Mouse (Mus musculus) neural tube, embryonic 12.5 days (tissue): ENCODE measurements around the gene Map3k14. TPM values are rescaled to one million over a fixed set of nuclear protein-coding genes. Genes with fewer than 3 reads are reported as not detected.

Experiments
- ATAC-seq: fragments of 200-750 bp; cut with Nextera tagmentation; 2 replicates; pipeline ENCODE4 v1.8.0; 2017; ENCODE audit warnings: low read depth, mild to moderate bottlenecking, moderate TSS enrichment, moderate library complexity; ENCODE audit not compliant: low FRiP score
- H3K27ac ChIP-seq: fragments of 300-500 bp; sonication (generic); 2 replicates; pipeline ENCODE4 v1.5.1; 2016
- H3K27me3 ChIP-seq: fragments of 300-500 bp; sonication (generic); replicated peaks from 2 replicates; pipeline ENCODE4 v1.6.1; 2016; ENCODE audit warnings: mild to moderate bottlenecking
- H3K36me3 ChIP-seq: fragments of 300-500 bp; sonication (generic); 2 replicates; pipeline ENCODE4 v1.6.1; 2016; ENCODE audit warnings: mild to moderate bottlenecking
- H3K4me1 ChIP-seq: fragments of 300-500 bp; sonication (generic); 2 replicates; pipeline ENCODE4 v1.6.1; 2016
- H3K4me2 ChIP-seq: fragments of 300-500 bp; sonication (generic); replicated peaks from 2 replicates; pipeline ENCODE4 v1.6.1; 2016; ENCODE audit warnings: mild to moderate bottlenecking
- H3K4me3 ChIP-seq: fragments of 300-500 bp; sonication (generic); 2 replicates; pipeline ENCODE4 v1.5.1; 2016
- H3K9ac ChIP-seq: fragments of 300-500 bp; sonication (generic); 2 replicates; pipeline ENCODE4 v1.6.1; 2016; ENCODE audit warnings: mild to moderate bottlenecking
- H3K9me3 ChIP-seq: fragments of 300-500 bp; sonication (generic); 2 replicates; pipeline ENCODE4 v1.6.1; 2016; ENCODE audit warnings: mild to moderate bottlenecking
- WGBS: fragments of 180-500 bp; shearing (Covaris S2); methylation state at CpG from one replicate; pipeline ENCODE4 v1.1.7; 2016; 5-methylcytosine and 5-hydroxymethylcytosine counted together
- polyA plus RNA-seq: library from polyadenylated mRNA; unstranded; fragments of >200 nt; fragmentation: Nextera tagmentation; extraction: Ambion mirVana; gene quantifications from 2 replicates; pipeline ENCODE4 v1.2.1, GENCODE M21; 2016

Gene Map3k14
- 3.9 and 4.8 TPM in 2 replicates for polyA plus RNA-seq

DNA sequence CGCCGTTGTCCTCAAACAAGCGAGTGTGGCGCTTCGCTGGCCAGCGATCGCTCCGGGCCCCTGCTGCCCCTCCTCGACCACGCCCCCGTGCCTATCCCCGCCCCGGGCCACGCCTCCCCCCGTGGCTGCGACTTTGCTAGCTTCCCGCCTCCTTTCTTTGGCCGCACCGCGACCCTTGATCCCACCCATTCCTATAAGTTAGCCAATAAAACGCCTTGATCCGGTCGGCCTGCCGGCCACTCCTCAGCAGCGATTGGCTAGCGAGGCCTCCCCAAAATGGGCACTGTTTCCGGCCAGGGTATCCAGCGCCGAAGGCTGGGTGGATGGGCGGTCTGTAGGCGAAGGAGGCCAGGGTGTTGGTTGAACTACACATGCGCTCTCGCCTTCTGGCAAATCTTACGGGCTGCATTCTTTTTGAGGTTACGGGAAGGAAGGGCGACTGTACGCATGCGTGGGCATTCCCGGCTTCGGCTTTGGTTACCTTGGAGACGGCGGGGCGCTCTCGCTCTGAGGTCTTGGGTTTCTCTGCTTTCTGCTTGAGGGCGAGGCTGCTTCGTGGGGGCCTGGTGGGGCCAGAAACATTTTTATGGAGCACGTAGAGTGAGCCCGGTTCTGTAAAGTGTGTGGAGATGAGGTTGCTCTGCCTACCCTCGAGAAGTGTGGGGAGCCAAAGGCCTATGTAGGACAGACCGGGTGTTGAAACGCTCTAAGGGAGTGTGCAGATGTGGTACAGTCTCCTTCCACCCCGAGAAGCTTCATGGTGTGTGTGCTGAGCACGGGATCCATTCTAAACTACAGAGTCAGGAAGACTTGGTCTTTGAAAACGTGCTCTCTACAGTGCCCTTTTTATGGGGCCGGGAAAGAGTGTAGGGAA is at the start of gene Map3k14:
Gene Map3k14 (minus strand): TSS at position 127 of the 874 bp plus-strand sequence.
- Histone ChIP-seq H3K36me3 (no peaks in the 10 kb centered on the region), H3K4me1 (peaks cover 37% of the 10 kb centered on the region), H3K9ac (peak within 1 kb of the TSS; percentile 73), H3K9me3 (no peaks in the 10 kb centered on the region), H3K4me2 (peak within 1 kb of the TSS; percentile 77), H3K4me3 (peak within 1 kb of the TSS; percentile 59), H3K27ac (peak within 1 kb of the TSS; percentile 74; the same call in 1 of the 2 replicates), H3K27me3 (no peaks in the 10 kb centered on the region)
- ATAC-seq, result peak; percentile 99
- WGBS, result under 1% methylated on average over 55 of the region's 55 CpGs

GRCm38 (mm10) chr11:103315379-103315778 is 48.1 kb upstream of the Map3k14 start:
- no peak overlapping the region for H3K4me2 ChIP-seq
- H3K9me3 ChIP-seq, result no peaks in the 10 kb centered on the region
- no peaks in the 10 kb centered on the region for H3K36me3 ChIP-seq
- no peak for ATAC-seq
- 76% methylated on average over 5 of the region's 5 CpGs for WGBS
- peaks cover 9% of the 10 kb centered on the region; the same call in 1 of the 2 replicates for H3K4me1 ChIP-seq
- H3K27ac ChIP-seq, result no peak overlapping the region
- no peak overlapping the region for H3K9ac ChIP-seq
- H3K27me3 ChIP-seq, result 0 out of 2 replicates have a peak, but pooled peaks cover 3% of the 10 kb centered on the region
- no peak overlapping the region for H3K4me3 ChIP-seq

DNA sequence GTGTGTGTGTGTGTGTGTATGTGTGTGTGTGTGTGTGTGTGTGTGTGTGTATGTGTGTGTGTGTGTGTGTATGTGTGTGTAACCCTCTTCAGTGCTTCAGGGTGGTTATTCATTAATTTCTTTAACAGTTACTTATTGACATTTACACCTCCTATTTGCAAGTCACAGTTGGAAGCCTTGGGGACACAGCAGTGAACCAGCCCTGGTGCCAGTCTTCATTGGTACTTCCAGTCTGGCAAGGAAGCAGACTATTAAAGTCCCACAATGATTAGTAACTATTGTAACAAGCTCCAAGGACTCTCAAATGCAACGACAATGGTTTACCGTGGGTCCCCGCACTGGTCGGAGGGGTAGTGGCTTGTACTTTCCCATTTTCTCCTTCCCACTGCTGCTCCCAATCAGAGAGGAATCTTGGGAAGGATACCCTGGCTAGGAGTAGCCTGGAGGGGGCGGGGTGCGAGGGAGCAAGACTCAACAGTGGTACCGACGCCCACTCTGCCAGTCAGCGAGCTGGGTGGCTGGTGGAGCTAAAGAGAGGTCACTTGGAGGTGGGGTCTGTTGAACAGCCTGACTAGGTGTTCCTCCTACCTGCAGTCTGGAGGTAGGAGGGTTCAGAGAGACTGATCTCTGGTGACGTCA is 47.6 kb upstream of the Map3k14 start:
- no peak for ATAC-seq
- H3K4me3 ChIP-seq, result no peak overlapping the region
- H3K27ac ChIP-seq, result no peak overlapping the region
- WGBS, result 74% methylated on average over 10 of the region's 10 CpGs
- no peaks in the 10 kb centered on the region for H3K9me3 ChIP-seq
- no peak overlapping the region for H3K4me2 ChIP-seq
- peaks cover 9% of the 10 kb centered on the region; the same call in 1 of the 2 replicates for H3K4me1 ChIP-seq
- H3K36me3 ChIP-seq, result no peaks in the 10 kb centered on the region
- 0 out of 2 replicates have a peak, but pooled peaks cover 3% of the 10 kb centered on the region for H3K27me3 ChIP-seq
- no peak overlapping the region for H3K9ac ChIP-seq

DNA sequence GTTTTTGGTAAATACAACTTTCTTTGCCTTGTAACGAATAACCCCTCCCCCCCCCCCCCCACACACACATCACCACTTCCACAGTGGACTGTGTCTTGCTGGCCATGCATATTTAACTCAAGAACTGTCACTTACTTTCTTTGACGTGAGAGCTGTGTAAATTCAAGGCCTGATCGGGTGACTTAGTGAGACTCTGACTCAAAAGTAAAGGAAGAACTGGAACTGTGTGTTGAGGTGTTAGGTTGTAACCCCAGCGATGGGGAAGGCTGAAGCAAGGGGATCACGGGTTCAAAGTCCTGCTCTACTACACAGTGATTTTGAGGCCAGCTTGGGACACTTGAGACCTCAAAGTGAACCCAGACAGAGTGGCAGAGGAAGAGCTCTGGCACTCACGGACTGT is 46.3 kb upstream of the Map3k14 start:
- no peaks in the 10 kb centered on the region for H3K9me3 ChIP-seq
- peaks cover 9% of the 10 kb centered on the region; the same call in 1 of the 2 replicates for H3K4me1 ChIP-seq
- H3K36me3 ChIP-seq, result no peaks in the 10 kb centered on the region
- ATAC-seq, result no peak
- no peak overlapping the region for H3K4me2 ChIP-seq
- no peak overlapping the region for H3K4me3 ChIP-seq
- 0 out of 2 replicates have a peak, but pooled peaks cover 3% of the 10 kb centered on the region for H3K27me3 ChIP-seq
- WGBS, result 94% methylated on average over 6 of the region's 6 CpGs
- H3K9ac ChIP-seq, result no peak overlapping the region
- H3K27ac ChIP-seq, result no peak overlapping the region

DNA sequence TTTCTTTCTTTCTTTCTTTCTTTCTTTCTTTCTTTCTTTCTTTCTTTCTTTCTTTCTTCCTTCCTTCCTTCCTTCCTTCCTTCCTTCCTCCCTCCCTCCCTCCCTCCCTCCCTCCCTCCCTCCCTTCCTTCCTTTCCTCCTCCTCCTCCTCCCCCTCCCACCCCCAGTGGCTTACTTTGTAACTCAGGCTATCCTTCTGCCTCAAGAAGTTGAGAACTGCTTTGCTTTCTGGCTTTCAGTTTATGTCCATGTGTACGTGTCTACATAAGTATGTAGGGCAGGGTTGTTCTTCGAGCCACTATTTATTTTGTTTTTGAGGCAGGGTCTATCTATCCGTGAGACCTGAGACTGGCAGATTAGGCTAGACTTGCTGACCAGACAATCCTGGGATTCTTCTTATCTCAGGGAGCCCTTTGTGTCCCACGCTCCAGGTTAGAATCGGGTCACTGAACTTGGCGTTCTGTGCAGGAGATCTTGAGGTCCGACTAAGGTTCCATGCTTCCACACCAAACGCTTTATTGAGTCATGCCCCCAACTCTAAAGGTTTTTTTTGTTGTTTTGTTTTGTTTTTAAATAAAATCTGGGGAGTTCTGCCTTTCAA is 45.5 kb upstream of the Map3k14 start:
- no peak overlapping the region for H3K4me2 ChIP-seq
- ATAC-seq, result no peak
- H3K27me3 ChIP-seq, result 0 out of 2 replicates have a peak, but pooled peaks cover 3% of the 10 kb centered on the region
- 68% methylated on average over 8 of the region's 8 CpGs for WGBS
- H3K9ac ChIP-seq, result no peak overlapping the region
- no peaks in the 10 kb centered on the region for H3K36me3 ChIP-seq
- no peaks in the 10 kb centered on the region for H3K9me3 ChIP-seq
- no peak overlapping the region for H3K27ac ChIP-seq
- no peak overlapping the region for H3K4me3 ChIP-seq
- H3K4me1 ChIP-seq, result peaks cover 9% of the 10 kb centered on the region; the same call in 1 of the 2 replicates

GRCm38 (mm10) chr11:103311960-103312611 is 44.8 kb upstream of the Map3k14 start:
- H3K4me2 ChIP-seq, result peak overlapping the region; percentile 64
- H3K36me3 ChIP-seq, result no peaks in the 10 kb centered on the region
- peak overlapping the region; percentile 13 for H3K4me3 ChIP-seq
- H3K9ac ChIP-seq, result peak overlapping the region; percentile 47
- no peaks in the 10 kb centered on the region for H3K9me3 ChIP-seq
- no peak overlapping the region for H3K27ac ChIP-seq
- WGBS, result 6% methylated on average over 30 of the region's 30 CpGs
- H3K27me3 ChIP-seq, result 0 out of 2 replicates have a peak, but pooled peaks cover 3% of the 10 kb centered on the region
- peaks cover 9% of the 10 kb centered on the region; the same call in 1 of the 2 replicates for H3K4me1 ChIP-seq
- ATAC-seq, result 0 out of 2 replicates have a peak, but pooled peaks have one; percentile 41

DNA sequence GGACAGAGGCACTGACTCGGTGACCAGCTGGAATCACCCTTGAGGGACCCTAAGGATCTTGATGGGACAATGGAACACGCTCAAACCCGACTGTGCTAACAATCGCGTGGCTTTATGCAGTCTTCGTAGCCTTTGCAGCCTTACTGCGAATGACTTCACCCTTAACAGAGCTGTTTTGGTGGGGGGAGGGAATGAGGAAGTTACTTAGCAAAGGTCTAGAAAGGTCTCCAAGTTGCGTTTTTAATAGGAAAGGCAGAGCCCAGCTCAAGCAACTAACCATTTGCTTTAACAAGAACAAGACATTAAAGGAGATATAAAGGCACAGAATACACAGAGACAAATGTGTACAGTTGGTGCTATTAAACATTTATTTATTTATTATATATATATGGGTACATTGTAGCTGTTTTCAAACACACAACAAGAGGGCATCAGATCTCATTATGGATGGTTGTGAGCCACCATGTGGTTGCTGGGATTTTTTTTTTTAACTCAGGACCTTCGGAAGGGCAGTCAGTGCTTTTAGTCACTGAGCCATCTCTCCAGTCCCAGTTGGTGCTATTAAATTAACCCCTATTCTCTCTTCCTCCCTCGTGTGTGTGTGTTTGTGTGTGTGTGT is 42.8 kb upstream of the Map3k14 start:
- WGBS, result 77% methylated on average over 10 of the region's 10 CpGs
- H3K4me2 ChIP-seq, result no peak overlapping the region
- no peak for ATAC-seq
- H3K4me1 ChIP-seq, result peaks cover 9% of the 10 kb centered on the region; the same call in 1 of the 2 replicates
- H3K27ac ChIP-seq, result no peak overlapping the region
- H3K4me3 ChIP-seq, result no peak overlapping the region
- no peaks in the 10 kb centered on the region for H3K36me3 ChIP-seq
- 0 out of 2 replicates have a peak, but pooled peaks cover 3% of the 10 kb centered on the region for H3K27me3 ChIP-seq
- H3K9ac ChIP-seq, result no peak overlapping the region
- H3K9me3 ChIP-seq, result no peaks in the 10 kb centered on the region

DNA sequence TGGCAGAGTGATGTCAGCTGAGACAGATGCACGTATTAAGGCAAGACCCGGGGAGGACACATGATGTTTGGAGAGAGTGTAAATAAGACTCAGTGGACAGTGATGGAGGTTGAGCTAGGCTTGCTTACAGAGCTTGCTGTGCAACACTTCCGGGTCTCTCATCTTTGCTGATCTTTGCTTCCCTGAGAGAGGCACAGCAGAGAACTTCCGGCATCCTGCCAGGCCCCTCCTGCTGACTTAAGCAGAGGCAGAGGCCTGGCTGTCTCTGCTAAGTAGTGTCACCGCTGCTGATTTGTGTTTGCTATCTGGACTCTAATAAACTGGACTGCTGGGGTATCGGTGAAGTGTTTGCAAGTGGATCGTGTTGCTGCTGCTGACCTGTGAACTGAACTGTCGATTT is 40.6 kb upstream of the Map3k14 start:
- Histone ChIP-seq H3K9me3 (no peaks in the 10 kb centered on the region), H3K27me3 (0 out of 2 replicates have a peak, but pooled peaks cover 3% of the 10 kb centered on the region), H3K4me1 (peaks cover 9% of the 10 kb centered on the region; the same call in 1 of the 2 replicates), H3K9ac (no peak overlapping the region), H3K4me2 (no peak overlapping the region), H3K4me3 (no peak overlapping the region), H3K27ac (no peak overlapping the region), H3K36me3 (no peaks in the 10 kb centered on the region)
- no peak for ATAC-seq
- 77% methylated on average over 8 of the region's 8 CpGs for WGBS

GRCm38 (mm10) chr11:103304525-103304924 is 37.3 kb upstream of the Map3k14 start:
- Histone ChIP-seq H3K27ac (no peak overlapping the region), H3K27me3 (no peaks in the 10 kb centered on the region), H3K9me3 (no peaks in the 10 kb centered on the region), H3K4me1 (no peaks in the 10 kb centered on the region), H3K4me3 (no peak overlapping the region), H3K36me3 (no peaks in the 10 kb centered on the region), H3K9ac (no peak overlapping the region), H3K4me2 (no peak overlapping the region)
- ATAC-seq, result no peak
- 84% methylated on average over 9 of the region's 9 CpGs for WGBS

GRCm38 (mm10) chr11:103294772-103295171 is 27.5 kb upstream of the Map3k14 start:
- WGBS, result 93% methylated on average over 7 of the region's 7 CpGs
- Histone ChIP-seq H3K9ac (no peak overlapping the region), H3K27me3 (no peaks in the 10 kb centered on the region), H3K4me3 (no peak overlapping the region), H3K9me3 (no peaks in the 10 kb centered on the region), H3K36me3 (no peaks in the 10 kb centered on the region), H3K27ac (no peak overlapping the region), H3K4me1 (no peaks in the 10 kb centered on the region), H3K4me2 (no peak overlapping the region)
- no peak for ATAC-seq

- WGBS, result 81% methylated on average over 6 of the region's 6 CpGs
- Histone ChIP-seq H3K9me3 (no peaks in the 10 kb centered on the region), H3K27ac (no peak overlapping the region), H3K4me1 (no peaks in the 10 kb centered on the region), H3K36me3 (no peaks in the 10 kb centered on the region), H3K9ac (no peak overlapping the region), H3K27me3 (no peaks in the 10 kb centered on the region), H3K4me3 (no peak overlapping the region), H3K4me2 (no peak overlapping the region)
- no peak for ATAC-seq
Measured at GRCm38 (mm10) chr11:103294066-103294465, 26.8 kb upstream of the Map3k14 start.
